Mouse (Mus musculus): ENCODE measurements around the gene Arid1a. TPM values are rescaled to one million over a fixed set of nuclear protein-coding genes. Genes with fewer than 3 reads are reported as not detected.
"Not testable (repeated sequence)": the region's sequence is repeated elsewhere in the genome, so short reads cannot be mapped to it uniquely, and the experiment has no call there.

Gene Arid1a
- polyA plus RNA-seq, 1 experiment, result 45.1 TPM

DNA sequence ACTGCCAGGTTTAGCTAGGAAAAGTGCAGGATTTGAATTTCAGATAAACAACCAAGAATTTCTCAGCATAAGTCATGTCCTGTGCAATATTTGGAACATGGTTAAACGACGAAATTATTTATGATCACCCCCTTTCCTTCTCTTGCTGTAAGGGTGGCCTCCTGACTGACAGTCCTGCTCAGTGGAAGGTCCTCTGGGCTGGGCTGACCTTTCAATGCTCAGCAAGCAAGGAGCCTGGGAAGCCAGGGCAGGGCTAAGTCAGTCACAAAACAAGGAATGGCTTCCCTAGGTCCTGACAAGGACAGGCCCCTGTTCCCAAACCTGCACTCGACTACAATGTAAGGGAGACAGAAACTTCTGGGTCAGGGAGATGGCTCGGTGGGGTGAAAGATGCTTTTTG, 104.6 kb downstream of the Arid1a start:
- no peak overlapping the region for H3K4me3 ChIP-seq (ENCODE audit: insufficient read depth, low read length)
- H3K27ac ChIP-seq (ENCODE audit: insufficient read depth, low read length), result 0 out of 2 replicates have a peak overlapping the region, but pooled peaks have one; percentile 69
- H3K4me1 ChIP-seq (ENCODE audit: control insufficient read depth, insufficient read depth, low read length), result no peaks in the 10 kb centered on the region
- no peak for TF ChIP-seq CTCF (IDR thresholded peaks at IDR 0.05; ENCODE audit: extremely low read depth, insufficient read depth, low read length)
- TF ChIP-seq POLR2A (IDR thresholded peaks at IDR 0.05; ENCODE audit: extremely low read depth, insufficient read depth, low read length), result no peak

GRCm38 (mm10) chr4:133651445-133651844, 105.1 kb downstream of the Arid1a start:
- Histone ChIP-seq H3K4me1 (ENCODE audit: control insufficient read depth, insufficient read depth, low read length) (no peaks in the 10 kb centered on the region), H3K27ac (ENCODE audit: insufficient read depth, low read length) (no peak overlapping the region), H3K4me3 (ENCODE audit: insufficient read depth, low read length) (no peak overlapping the region)
- TF ChIP-seq POLR2A (IDR thresholded peaks at IDR 0.05; ENCODE audit: extremely low read depth, insufficient read depth, low read length), result no peak
- no peak for TF ChIP-seq CTCF (IDR thresholded peaks at IDR 0.05; ENCODE audit: extremely low read depth, insufficient read depth, low read length)

DNA sequence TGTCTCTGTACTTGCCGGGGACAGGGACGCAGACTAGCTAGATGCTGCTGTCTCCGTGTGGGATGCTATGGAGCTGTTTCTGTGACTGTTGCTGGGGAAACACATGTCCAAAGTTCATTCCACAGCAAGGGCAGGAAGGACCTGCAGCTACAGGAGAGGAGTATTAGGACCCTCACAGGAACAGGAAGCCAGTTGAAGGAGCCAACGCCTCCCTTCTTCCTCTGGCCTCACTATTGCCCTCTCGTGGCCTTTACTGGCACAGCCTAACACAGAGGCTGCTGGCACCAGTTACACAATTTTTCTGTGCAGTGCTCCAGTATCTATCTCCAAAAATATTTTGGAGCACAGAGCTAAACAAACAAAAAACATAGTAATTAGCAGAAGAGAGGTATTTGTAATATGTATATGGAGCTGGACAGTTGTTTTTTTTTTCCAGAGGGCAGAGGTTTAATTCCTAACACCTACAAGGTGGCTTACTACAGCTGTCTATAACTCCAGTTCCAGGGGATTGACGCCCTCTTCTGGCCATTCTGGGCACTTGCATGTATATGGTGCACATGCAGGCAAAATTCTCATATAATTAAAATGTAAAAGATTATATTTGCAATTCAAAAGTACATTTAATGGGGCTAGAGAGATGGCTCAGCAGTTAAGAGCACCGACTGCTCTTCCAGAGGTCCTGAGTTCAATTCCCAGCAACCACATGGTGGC, 106.4 kb downstream of the Arid1a start, which contains the start of gene Zdhhc18:
Gene Zdhhc18, minus strand, starts transcription at position 166 of the 711 bp plus-strand sequence.
- peak within 1 kb of the TSS; percentile 39 for H3K4me3 ChIP-seq (ENCODE audit: insufficient read depth, low read length)
- H3K27ac ChIP-seq (ENCODE audit: insufficient read depth, low read length), result no peak within 1 kb of the TSS
- TF ChIP-seq CTCF (IDR thresholded peaks at IDR 0.05; ENCODE audit: extremely low read depth, insufficient read depth, low read length) (peak; percentile 77), POLR2A (IDR thresholded peaks at IDR 0.05; ENCODE audit: extremely low read depth, insufficient read depth, low read length) (no peak)

GRCm38 (mm10) chr4:133649464-133649863, 107.1 kb downstream of the Arid1a start:
- not testable (repeated sequence) for H3K27ac ChIP-seq (ENCODE audit: insufficient read depth, low read length); H3K4me1 ChIP-seq (ENCODE audit: control insufficient read depth, insufficient read depth, low read length)
- peak overlapping the region; percentile 39 for H3K4me3 ChIP-seq (ENCODE audit: insufficient read depth, low read length)

More for the DNA sequence above, 106.4 kb downstream of the Arid1a start, which contains the start of gene Zdhhc18:
- no peaks in the 10 kb centered on the region for H3K4me1 ChIP-seq (ENCODE audit: control insufficient read depth, insufficient read depth, low read length)

GRCm38 (mm10) chr4:133645680-133646079, 110.9 kb downstream of the Arid1a start:
- TF ChIP-seq CTCF (IDR thresholded peaks at IDR 0.05; ENCODE audit: extremely low read depth, insufficient read depth, low read length), result no peak
- TF ChIP-seq POLR2A (IDR thresholded peaks at IDR 0.05; ENCODE audit: extremely low read depth, insufficient read depth, low read length), result no peak
- Histone ChIP-seq H3K27ac (ENCODE audit: insufficient read depth, low read length) (no peak overlapping the region), H3K4me3 (ENCODE audit: insufficient read depth, low read length) (no peak overlapping the region), H3K4me1 (ENCODE audit: control insufficient read depth, insufficient read depth, low read length) (no peaks in the 10 kb centered on the region)

GRCm38 (mm10) chr4:133645195-133645594, 111.4 kb downstream of the Arid1a start:
- Histone ChIP-seq H3K4me3 (ENCODE audit: insufficient read depth, low read length) (no peak overlapping the region), H3K4me1 (ENCODE audit: control insufficient read depth, insufficient read depth, low read length) (no peaks in the 10 kb centered on the region), H3K27ac (ENCODE audit: insufficient read depth, low read length) (no peak overlapping the region)
- TF ChIP-seq POLR2A (IDR thresholded peaks at IDR 0.05; ENCODE audit: extremely low read depth, insufficient read depth, low read length), result no peak
- 0 out of 2 replicates have a peak, but pooled peaks have one; percentile 15 for TF ChIP-seq CTCF (IDR thresholded peaks at IDR 0.05; ENCODE audit: extremely low read depth, insufficient read depth, low read length)

GRCm38 (mm10) chr4:133634043-133634410, 122.5 kb downstream of the Arid1a start:
- no peak overlapping the region for H3K4me3 ChIP-seq (ENCODE audit: insufficient read depth, low read length)
- peaks cover 7% of the 10 kb centered on the region for H3K4me1 ChIP-seq (ENCODE audit: control insufficient read depth, insufficient read depth, low read length)
- no peak overlapping the region for H3K27ac ChIP-seq (ENCODE audit: insufficient read depth, low read length)
- TF ChIP-seq POLR2A (IDR thresholded peaks at IDR 0.05; ENCODE audit: extremely low read depth, insufficient read depth, low read length), result no peak
- no peak for TF ChIP-seq CTCF (IDR thresholded peaks at IDR 0.05; ENCODE audit: extremely low read depth, insufficient read depth, low read length)

- Histone ChIP-seq H3K4me1 (ENCODE audit: control insufficient read depth, insufficient read depth, low read length) (peaks cover 7% of the 10 kb centered on the region), H3K27ac (ENCODE audit: insufficient read depth, low read length) (0 out of 2 replicates have a peak overlapping the region, but pooled peaks have one; percentile 39), H3K4me3 (ENCODE audit: insufficient read depth, low read length) (peak overlapping the region; percentile 60)
- TF ChIP-seq CTCF (IDR thresholded peaks at IDR 0.05; ENCODE audit: extremely low read depth, insufficient read depth, low read length), result peak; percentile 49
- TF ChIP-seq POLR2A (IDR thresholded peaks at IDR 0.05; ENCODE audit: extremely low read depth, insufficient read depth, low read length), result no peak
Observed at GRCm38 (mm10) chr4:133633332-133634042, 123.1 kb downstream of the Arid1a start.

- no peak overlapping the region for H3K27ac ChIP-seq (ENCODE audit: insufficient read depth, low read length)
- peaks cover 7% of the 10 kb centered on the region for H3K4me1 ChIP-seq (ENCODE audit: control insufficient read depth, insufficient read depth, low read length)
- peak overlapping the region; percentile 60 for H3K4me3 ChIP-seq (ENCODE audit: insufficient read depth, low read length)
- no peak for TF ChIP-seq POLR2A (IDR thresholded peaks at IDR 0.05; ENCODE audit: extremely low read depth, insufficient read depth, low read length)
Observed at GRCm38 (mm10) chr4:133632483-133633327, 123.9 kb downstream of the Arid1a start.

All from cortical plate, adult 2 months (tissue).